Mouse (Mus musculus) stomach, postnatal 0 days (tissue): ENCODE results near the gene Opn3.

ENCODE experiments used
- CTCF ChIP-seq: IDR thresholded peaks from 2 replicates; pipeline ENCODE4 v1.5.1; 2016; ENCODE audit warnings: antibody characterized with exemption, low read depth, mild to moderate bottlenecking, moderate library complexity
- EP300 ChIP-seq: optimal IDR thresholded peaks from 2 replicates; pipeline ENCODE3; 2016; ENCODE audit warnings: antibody characterized with exemption

GRCm38 (mm10) chr1:175708013-175708412 is 15.4 kb upstream of the Opn3 start:
- TF ChIP-seq EP300 (no peak), CTCF (no peak)
